Mouse (Mus musculus) erythroid progenitor cell, adult 5-6 weeks (primary cell): Measurements from ENCODE around the gene Clec16a. TPM values are rescaled to one million over a fixed set of nuclear protein-coding genes. Genes with fewer than 3 reads are reported as not detected.

Experiments used
- ATAC-seq: replicated peaks from 2 replicates; pipeline ENCODE4 v1.8.0; 2016; ENCODE audit warnings: moderate number of reproducible peaks, mild to moderate bottlenecking, moderate TSS enrichment, inconsistent platforms; ENCODE audit not compliant: poor library complexity, low FRiP score, severe bottlenecking
- total RNA-seq, 2 experiments: library from RNA; stranded (forward) in 1 of 2; stranded (reverse) in 1 of 2; fragments of 150-400 nt in 1 of 2; fragments of 186-747, 209-891 nt in 1 of 2; gene quantifications; 2 replicates each; pipeline versions ENCODE4 v1.2.3 to v1.2.4; 2015 to 2017; ENCODE audit warnings: low replicate concordance in 2 of 2

The Clec16a gene
- total RNA-seq, 2 experiments from 2014 or later, result 5.4 to 6.7 TPM

DNA sequence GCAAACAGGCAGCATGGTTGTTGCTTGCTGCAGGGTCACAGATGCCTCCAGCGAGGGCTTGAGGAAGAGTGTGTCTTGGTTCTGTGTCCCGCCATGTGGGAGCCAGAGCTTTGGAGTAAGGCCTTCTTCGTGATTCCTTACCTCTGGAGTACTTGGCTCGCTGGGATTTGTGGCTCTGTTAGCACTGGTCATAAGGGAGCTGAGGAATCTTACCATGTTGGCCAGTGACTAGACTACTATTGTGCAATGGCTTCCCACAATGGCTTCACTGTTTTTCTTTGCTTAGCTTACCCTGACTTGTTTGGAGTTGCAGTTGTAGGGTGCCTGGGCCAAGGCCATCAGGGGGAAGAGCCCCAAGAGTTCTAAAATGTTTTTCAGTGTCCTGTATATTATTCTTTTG, 30.8 kb downstream of the Clec16a start:
- ATAC-seq, result no peak

DNA sequence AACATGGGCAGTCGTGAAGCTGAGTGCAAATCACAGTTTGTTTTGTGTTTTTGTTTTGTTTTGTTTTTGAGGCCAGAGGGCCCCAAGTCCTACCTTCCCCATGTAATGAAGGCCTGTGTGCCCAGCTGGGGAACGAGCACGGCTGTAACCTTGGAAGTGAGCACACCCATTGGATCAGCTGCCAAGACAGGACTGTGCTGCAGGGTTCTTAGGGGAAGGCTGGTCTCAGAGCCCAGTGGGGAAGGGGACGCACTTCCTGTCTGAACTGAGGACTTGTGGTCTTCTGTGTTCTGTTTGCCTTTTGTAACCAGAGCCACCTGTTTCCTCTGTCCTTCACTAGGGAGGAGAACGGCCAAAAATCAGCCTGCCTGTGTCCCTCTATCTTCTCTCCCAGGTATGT, 32.4 kb downstream of the Clec16a start:
- ATAC-seq, result no peak

DNA sequence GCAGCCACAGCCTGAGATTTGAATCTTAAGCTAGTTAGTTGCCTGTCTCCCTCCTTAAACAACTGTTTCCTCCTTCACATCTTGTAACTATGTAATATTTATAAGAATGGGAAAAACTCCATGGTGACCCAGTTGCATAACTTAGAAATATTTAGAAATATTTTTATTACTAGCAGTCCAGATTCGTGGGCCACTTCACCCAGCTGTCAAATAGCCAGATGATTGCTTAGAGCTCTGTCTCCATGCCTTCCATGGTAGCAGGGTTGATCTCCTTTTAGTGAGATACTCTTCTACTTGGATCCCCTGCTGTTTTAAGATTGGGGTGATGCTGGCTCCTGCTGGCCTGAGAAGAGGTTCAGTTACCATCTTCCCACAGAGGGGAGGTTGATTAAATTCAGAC, 33.2 kb downstream of the Clec16a start:
- no peak for ATAC-seq

DNA sequence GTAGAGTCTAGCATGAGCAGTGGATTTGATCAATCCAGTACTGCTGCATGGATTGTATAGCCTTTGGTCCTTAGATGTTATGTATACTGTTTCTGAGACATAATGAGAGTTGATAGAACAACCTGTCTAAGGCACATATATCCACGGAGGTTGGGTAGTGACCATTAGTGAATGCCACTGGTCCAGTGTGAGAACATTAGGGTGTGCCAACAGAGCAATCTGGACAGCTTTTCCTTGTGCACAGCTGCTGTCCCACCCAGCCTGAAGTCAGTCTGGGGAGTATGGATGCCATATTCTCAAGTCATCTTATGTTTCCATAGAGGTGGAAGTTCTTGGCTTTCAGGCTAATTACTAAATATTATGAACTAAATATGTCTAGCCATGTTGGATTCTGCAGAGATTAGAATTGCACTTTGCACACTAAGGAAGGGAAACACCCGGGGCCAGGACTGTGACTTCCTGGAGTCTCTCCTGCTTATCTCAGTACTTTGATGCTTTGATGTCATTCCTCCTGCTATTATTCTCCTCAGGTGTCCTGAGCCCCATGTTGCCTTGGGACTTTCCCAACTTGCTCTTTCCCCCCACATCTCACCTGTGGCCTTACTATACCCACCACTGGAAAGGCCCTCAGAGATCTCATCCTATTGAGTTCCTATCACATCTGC, 36.2 kb downstream of the Clec16a start:
- no peak for ATAC-seq

DNA sequence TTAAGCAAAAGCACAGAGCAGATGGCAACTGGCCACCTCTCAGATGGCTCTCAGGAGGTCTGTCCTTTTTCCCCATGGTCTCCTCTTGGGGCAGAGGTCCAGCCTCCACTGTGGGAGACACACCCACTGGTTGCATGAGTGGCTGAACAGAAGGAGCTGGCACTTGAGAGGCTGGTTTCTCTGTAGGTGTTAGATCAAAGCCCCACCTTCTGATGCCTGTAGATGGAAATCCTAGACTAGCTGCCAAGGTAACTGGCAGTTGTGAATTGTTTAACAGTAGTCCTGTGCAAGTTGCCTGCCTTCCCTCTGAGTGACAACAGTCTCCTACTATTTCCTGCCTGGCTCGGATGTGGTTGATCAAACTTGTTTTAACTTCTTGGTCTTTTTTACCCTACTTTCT, 40.0 kb downstream of the Clec16a start:
- ATAC-seq, result no peak

DNA sequence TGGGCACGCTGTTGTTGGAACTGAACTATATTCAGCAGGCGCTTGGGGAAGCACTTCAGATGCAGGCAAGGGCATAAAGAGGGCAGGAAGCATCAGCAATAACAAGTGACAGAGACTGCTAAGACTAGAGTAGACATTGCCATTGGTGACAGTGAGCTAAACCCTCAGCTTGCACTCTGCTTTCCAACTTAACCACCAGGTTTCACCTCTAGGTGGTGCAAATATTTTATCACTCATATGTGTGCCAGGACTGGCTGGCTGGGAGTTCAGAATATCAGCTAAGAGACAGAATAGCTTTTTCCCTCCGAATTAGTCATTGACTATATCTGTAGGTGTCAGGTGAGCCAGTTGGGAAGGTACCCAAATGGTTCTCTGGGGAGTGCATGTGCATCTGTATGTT, 41.4 kb downstream of the Clec16a start:
- ATAC-seq, result no peak

DNA sequence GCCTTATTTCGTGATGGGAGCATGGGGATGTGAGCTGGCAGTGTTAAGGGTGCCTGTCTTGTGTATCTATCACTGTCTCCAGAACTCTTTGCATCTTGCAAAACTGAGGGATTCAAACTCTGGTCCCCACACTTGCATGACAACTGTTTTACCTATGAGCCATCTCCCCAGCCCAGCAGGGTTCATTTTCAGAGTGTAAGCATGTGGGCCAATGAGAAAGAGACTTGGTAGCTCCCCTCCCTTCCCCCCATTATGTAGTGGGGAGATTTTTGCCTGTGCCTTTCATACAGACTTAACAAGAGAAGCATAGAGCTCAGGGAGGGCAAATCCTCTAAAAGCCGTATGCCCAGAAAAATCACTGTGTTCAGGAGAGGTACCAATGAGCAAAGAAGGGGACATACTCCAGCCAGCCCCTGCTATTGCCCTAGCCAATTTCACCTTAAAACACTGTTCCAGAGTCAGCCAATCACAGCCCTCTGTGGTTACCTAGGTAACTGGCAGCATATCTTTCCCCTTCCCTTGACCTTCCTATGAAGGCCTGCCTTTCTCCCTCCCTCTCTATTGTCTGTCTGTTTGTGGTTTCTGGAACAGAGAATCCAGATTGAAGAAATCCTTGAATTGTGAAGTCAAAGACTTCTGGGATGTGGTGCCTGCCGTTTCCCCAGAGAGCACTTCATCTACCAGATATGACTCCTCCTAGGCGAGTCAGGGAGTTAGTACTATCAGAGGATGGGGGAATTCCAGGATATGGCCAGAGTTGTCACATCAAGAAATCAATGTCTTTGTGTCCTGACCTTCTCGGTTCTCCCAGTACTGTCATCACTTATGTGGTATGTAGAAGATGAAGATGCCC, 55.0 kb downstream of the Clec16a start:
- ATAC-seq, result no peak

DNA sequence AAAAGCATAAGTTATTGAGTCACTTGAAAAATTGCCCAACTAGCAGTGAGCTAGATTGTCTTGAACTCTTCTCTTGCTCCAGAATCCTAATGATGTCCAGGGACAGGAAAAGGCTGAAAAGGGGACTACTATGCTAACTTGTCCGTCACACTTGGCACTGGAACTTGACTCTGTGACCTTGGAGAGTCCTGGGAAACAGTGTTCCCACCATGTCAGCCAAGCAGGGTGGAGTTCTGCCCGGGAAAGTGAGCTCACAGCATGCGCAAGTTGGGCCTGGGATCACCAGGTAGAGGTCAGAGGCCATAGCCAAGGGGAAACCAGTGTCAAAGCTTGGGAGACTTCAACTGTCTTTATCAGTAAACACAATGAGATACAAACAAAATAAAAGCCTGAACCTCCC, 62.7 kb downstream of the Clec16a start:
- ATAC-seq, result no peak

DNA sequence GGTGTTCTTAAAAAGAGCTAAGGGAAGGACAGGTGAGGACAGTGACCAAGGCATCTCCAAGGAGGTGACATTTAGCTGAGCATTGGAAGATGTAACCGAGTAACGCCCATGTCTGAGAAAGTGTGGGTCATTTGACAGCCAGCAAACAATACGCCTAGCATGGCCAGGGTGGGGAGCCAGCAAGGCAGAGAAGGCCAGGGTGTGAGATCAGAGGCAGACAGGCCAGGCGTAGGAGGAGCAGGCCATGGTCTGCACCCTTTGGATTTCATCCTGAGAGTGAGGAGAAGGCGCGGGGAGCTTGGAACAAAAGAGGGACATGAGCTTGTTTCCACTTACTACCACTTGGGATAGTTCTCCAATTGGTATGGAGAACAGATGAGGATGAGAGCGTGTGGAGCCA, 64.8 kb downstream of the Clec16a start:
- ATAC-seq, result no peak

DNA sequence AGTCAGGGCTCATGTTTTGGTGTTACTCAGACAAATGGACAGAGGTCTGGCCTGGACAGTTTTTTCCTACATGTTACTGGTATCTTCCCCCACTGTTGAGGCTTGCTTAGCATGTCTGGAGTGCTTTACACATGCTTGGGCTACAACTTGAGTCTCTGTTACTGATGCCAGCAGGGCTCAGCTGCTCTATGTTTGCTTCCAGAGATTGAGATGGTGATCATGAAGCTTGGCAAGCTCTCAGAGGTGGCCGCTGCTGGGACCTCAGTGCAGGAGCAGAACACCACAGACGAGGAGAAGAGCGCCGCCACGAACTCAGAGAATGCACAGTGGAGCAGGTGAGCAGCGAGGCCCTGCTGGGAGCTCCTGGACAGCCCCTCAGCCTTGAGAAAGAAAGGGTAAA, 65.7 kb downstream of the Clec16a start:
- no peak for ATAC-seq

DNA sequence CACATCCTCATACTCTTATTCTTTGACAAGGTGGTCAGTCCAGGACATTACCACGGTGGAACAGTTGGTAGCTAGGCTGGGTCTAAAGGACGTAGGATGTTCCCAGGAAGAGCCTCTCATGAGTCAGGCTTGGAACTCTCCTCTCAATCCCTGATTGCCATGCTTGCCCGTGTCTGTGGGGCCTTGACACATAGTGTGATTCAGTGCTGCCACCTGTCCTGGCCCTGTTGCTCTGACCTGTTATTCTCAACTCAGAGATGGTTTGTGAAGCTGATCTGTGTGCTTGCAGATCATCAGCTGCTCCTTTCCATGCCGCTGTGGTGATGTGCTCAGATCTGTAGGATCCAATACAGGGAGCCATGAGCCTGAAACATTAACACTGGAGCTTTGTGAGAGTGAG, 66.2 kb downstream of the Clec16a start:
- ATAC-seq, result no peak

DNA sequence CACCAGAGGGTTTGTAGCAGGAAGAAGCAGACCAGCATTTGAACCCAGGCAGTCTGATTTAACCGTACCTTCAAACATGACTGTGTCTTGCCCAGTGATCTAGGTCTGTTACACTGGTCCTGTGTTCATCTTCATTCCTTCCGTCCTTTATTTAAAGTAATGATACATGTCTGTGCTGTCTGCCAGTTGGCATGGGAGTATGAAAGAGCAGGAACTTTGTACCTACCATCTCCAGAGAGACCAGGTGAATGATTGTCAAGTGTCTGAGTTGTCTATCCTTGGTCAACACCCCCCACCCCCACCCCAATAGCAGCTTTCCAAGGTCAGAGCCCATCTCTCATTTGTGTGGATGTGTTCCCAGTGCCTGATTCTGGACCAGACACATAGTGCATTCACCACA, 68.9 kb downstream of the Clec16a start:
- ATAC-seq, result no peak; the same call in 1 of the 2 replicates

DNA sequence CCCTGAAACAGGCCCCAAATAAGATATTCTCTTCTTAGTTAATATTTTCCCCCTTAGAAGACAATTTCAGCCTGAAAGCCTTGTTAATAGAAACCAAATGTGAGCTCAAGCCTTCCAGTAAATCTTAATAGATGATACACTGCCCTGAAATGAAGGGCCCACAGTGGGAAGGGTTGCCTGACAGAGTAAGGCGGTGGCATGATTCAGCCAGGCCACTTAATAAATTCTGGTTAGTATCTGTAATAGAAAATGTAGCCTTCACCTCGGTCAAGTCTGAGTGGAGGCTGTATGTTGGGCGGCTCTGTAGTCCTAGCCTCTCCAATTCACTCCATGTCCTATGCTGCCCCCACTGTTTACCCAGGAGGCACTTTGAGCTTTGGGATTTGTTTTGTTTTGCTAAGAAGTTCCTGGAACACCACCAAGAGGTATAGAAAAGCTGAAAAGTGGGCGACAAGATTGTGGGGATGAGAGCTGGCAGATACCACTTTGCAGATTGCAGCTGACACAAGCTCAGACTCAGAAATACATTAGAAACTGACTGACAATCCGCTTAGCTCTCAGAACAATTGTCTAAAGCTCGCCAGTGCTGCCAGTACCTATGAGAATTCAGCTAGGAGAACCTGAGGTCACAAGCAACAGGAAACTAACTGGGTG, 75.9 kb downstream of the Clec16a start:
- no peak for ATAC-seq

DNA sequence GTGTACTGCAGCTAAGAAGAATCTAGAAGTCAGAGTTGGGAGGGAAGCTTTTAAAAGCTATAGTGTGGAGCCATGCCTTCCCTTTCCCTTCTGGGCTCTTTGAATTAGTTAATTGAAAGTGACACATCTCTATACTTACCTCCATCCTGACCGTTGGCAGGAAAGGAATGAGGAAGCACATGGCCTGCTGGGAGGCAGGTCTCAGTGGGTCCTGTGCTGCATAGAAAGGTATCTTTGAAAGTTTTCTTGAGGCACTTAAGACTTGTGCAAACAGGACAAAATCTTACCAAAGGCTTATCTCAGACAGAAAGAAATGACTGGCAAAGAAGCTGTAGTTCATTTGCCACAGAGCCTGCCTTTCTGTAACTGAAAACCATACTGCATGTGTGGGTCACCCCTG, 76.6 kb downstream of the Clec16a start:
- ATAC-seq, result no peak

DNA sequence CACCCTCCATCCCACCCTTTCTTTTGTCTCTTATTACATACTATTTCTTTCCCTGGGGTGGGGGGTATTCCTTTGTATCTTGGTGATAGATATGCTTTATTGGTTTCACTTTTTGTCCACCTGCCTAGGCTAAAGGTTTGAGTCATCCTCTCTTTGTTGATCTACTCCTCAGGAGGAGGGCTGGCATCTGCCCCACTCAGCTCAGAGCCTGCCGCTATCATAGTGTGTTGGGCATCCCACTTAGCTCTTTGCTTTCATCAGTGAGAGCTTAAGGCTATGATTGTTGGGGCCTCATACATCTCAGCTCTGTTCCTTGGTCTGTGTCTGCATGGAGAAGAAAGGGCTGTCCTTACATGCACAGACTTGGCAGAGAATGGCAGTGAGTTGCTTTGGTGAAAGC, 81.0 kb downstream of the Clec16a start:
- no peak for ATAC-seq

DNA sequence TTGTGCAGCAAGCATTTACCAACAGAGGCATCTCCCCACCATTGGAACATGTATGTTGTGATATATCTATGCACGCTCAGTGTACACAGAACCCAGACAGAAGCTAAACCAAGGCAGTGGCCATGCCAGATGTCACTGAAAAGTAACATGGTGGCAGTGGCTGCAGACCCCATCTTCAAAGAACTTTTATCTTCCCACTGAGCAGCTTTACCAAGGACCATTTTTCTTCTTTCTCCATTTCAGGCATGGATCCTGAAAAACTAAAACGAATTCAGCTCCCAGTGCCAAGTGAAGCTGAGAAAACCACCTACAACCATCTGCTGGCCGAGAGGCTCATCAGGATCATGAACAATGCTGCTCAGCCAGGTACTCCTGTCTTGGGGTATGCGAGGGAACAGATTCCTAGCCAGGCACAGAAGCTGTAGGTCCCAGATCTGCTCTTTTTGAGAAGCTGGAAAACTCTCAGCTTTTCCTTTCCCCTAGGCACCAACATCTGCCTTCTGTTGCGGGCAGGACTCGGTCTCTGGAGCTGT, 82.1 kb downstream of the Clec16a start:
- ATAC-seq, result no peak

DNA sequence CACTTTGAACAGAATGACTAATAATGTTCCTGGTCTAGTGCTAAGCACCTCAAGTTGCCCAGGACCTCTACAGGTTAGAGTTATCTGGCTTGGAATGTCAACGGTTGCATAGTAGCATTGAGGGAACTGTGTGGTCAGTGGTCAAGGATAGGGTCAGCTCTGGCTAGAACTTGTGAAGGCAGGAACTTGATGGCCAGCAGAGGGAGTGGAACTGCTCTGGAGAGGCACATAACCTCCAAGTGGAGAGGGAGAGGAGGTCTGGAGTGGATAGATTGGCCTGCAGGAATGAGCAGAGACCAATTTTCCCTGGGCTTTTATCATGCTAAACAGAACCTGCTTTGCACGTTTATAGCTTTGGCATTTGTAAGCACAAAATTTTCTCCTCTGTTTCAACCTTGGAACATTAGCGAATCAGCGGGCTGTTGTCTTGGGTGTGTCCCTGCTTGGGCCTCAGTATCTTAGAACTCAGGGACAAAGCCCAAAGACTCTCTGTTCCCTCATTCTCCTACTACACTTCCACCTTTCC, 83.0 kb downstream of the Clec16a start:
- no peak for ATAC-seq

DNA sequence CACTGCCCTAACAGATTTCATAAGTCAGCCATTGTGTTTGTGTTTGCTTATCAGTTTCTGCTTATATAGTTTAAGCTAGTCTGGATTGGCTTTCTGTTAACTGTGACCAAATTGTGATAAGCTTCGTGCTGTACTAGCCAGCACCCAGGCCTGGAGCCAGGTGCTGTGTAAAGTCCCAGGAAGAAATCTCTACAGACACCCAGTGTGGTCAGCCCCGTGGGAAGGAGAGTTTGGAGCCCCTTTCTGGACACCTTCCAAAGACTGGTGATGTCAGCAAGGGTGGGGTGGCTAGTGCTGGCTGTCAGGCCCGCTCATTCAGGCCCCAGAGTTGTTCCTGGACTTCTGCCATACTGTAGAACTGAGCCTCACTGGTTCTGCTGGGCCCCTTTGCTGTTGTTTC, 83.8 kb downstream of the Clec16a start:
- no peak for ATAC-seq

DNA sequence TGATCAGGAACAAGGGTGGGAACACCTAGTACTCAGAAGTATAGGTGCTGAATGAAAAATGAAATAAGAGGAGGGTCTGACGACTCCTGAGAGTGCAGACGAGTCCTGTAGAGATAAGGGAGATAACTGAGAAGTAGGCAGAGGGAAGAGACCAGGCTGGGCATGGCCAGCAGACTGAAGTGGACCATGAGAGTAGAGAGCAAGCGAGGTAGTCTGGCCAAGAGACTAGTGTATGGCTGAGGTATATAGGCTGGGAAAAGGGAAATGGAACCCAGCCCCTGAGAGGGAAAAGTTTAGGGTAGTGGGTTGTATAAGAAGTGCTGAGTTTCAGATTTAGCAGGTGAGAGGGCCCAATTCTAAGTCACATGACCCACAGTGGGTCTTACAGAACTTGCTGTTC, 84.2 kb downstream of the Clec16a start:
- no peak for ATAC-seq

DNA sequence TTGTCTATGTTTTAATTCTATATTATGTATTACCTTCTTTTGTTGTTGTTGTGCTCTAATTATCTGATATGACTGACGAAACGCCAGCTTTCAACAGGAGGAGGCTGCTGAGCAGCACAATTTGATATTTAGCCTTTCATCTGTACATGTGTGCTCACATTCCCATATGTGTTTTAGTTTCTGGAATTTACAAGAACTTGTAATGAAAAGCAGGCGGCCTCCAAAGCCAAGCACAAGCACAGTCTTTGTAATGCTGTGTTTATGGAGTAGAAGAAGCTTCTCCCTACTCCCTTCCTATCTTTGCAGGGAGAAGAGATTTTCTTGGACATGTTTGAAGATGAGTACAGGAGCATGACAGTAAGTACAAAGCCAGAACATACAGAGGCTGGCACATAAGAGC, 89.8 kb downstream of the Clec16a start:
- ATAC-seq, result no peak

DNA sequence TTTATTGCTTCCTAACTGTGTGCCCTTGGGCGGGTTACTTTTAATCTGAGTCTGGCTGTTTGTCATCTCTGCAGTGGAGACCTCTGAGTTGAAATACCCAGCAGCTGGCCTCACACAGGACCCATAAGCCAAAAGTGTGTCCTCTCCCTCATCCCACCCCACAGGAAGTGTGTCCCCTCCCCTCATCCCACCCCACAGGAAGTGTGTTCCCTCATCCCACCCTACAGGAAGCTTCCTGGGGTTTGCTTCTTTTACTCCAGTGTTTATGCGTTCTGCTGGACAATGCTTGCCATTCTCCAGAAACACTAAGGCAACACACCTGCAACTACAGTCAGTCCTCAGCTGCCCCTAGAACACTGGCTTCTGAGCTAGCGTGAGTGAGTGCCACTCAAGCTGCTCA, 92.8 kb downstream of the Clec16a start:
- no peak for ATAC-seq
